Mouse (Mus musculus) adrenal gland, postnatal 25 days (tissue): ENCODE results near the gene Apom. TPM values are rescaled to one million over a fixed set of nuclear protein-coding genes. Genes with fewer than 3 reads are reported as not detected.
A peak's percentile ranks its signal among the peaks of the same experiment; 100 is the strongest.
"Not testable (repeated sequence)": the region's sequence is repeated elsewhere in the genome, so short reads cannot be mapped to it uniquely, and the experiment has no call there.

ENCODE experiments used
- DNase-seq: peaks from one replicate; pipeline ENCODE4 v3.0.0; 2021; ENCODE audit warnings: mixed read lengths
- total RNA-seq: library from RNA; stranded (reverse); gene quantifications from 2 replicates; pipeline ENCODE4 v1.2.3, GENCODE M21; 2021

Gene Apom
- total RNA-seq, 1 experiment from 2014 or later = not detected

- DNase-seq = no peak
These were observed 4.8 kb downstream of the Apom start for GRCm38 (mm10) chr17:35127017-35127416.

GRCm38 (mm10) chr17:35126206-35126611 lies 5.6 kb downstream of the Apom start, which contains the start of gene D17H6S53E:
TSS of gene D17H6S53E (plus strand) at chr17:35126373.
- DNase-seq = peak; percentile 81

- DNase-seq = no peak
These were observed 6.3 kb downstream of the Apom start for GRCm38 (mm10) chr17:35125578-35125977.

- DNase-seq = no peak
These were observed 6.8 kb downstream of the Apom start for GRCm38 (mm10) chr17:35125081-35125480.

- DNase-seq = not testable (repeated sequence)
These were observed 7.5 kb downstream of the Apom start for GRCm38 (mm10) chr17:35124261-35124896.

- not testable (repeated sequence) for DNase-seq
These were observed 8.6 kb downstream of the Apom start for GRCm38 (mm10) chr17:35123287-35123686.

GRCm38 (mm10) chr17:35121871-35122303 lies 10.0 kb downstream of the Apom start, which contains the start of gene Csnk2b:
TSS of gene Csnk2b (minus strand) at chr17:35122053.
- DNase-seq = peak; percentile 41

GRCm38 (mm10) chr17:35121143-35121799 lies 10.6 kb downstream of the Apom start, which contains the start of gene Gpank1:
TSS of gene Gpank1 (plus strand) at chr17:35121455.
- DNase-seq = peak; percentile 97

GRCm38 (mm10) chr17:35120745-35121142 lies 11.1 kb downstream of the Apom start:
- DNase-seq = peak; percentile 59

- DNase-seq = peak; percentile 37
These were observed 16.5 kb downstream of the Apom start, which contains the start of gene Ly6g5b for GRCm38 (mm10) chr17:35115046-35116019. TSS of gene Ly6g5b (minus strand) at chr17:35115428.

- DNase-seq = no peak
These were observed 20.1 kb downstream of the Apom start for GRCm38 (mm10) chr17:35111774-35112173.

GRCm38 (mm10) chr17:35108097-35108496 lies 23.8 kb downstream of the Apom start, which contains the start of gene Ly6g5c:
TSS of gene Ly6g5c (plus strand) at chr17:35108279.
- DNase-seq = no peak

- no peak for DNase-seq
These were observed 25.3 kb downstream of the Apom start for GRCm38 (mm10) chr17:35106522-35106921.

- no peak for DNase-seq
These were observed 26.0 kb downstream of the Apom start for GRCm38 (mm10) chr17:35105740-35106389.

GRCm38 (mm10) chr17:35104754-35105153 lies 27.1 kb downstream of the Apom start:
- no peak for DNase-seq

GRCm38 (mm10) chr17:35104079-35104478 lies 27.8 kb downstream of the Apom start:
- DNase-seq = no peak

- no peak for DNase-seq
These were observed 28.6 kb downstream of the Apom start for GRCm38 (mm10) chr17:35103221-35103690.

- DNase-seq = no peak
These were observed 29.6 kb downstream of the Apom start for GRCm38 (mm10) chr17:35102299-35102698.

- DNase-seq = peak; percentile 30
These were observed 30.7 kb downstream of the Apom start for GRCm38 (mm10) chr17:35101161-35101560.

- no peak for DNase-seq
These were observed 31.6 kb downstream of the Apom start for GRCm38 (mm10) chr17:35100196-35100765.

GRCm38 (mm10) chr17:35097164-35097655 lies 34.6 kb downstream of the Apom start:
- no peak for DNase-seq
